ENCODE assay signal across 12 mouse cellular contexts in genomic region chr10:52878093-52878801, GRCm38 (mm10).
DNase-seq lines count a peak whose midpoint lies in the region; ATAC-seq and TF ChIP-seq lines count a peak whose summit lies in the region.
"Had no signal": no experiment of that assay in that cellular context is flagged by ENCODE, and none has a peak within 500 bp of the region (broad histone marks: within the 10 kb centered on the region; RNA-seq: fewer than 3 reads in every experiment).

No protein-coding gene starts in this region.

- WGBS in forebrain, embryonic 12.5 days = 31% methylated on average over 4 of the region's 4 CpGs
- 38% methylated on average over 4 of the region's 4 CpGs for WGBS in hindbrain, embryonic 13.5 days
- 37% methylated on average over 4 of the region's 4 CpGs for WGBS in midbrain, embryonic 16.5 days

- peaks cover 44% of the 10 kb centered on the region for H3K4me1 ChIP-seq in forebrain, embryonic 12.5 days
- peaks cover 20% of the 10 kb centered on the region for H3K4me1 ChIP-seq in hindbrain, embryonic 13.5 days (replicated peaks)
- H3K4me1 ChIP-seq in midbrain, embryonic 16.5 days (ENCODE audit: control insufficient read depth, insufficient read depth, low read length) = peaks cover 10% of the 10 kb centered on the region

- H3K27me3 ChIP-seq in forebrain, embryonic 12.5 days = no peaks in the 10 kb centered on the region
- H3K27me3 ChIP-seq in hindbrain, embryonic 13.5 days = no peaks in the 10 kb centered on the region
- no peaks in the 10 kb centered on the region for H3K27me3 ChIP-seq in midbrain, embryonic 16.5 days (ENCODE audit: control insufficient read depth, insufficient read depth, low read depth, low read length)

- H3K9ac ChIP-seq in forebrain, embryonic 12.5 days = no peak overlapping the region
- H3K9ac ChIP-seq in hindbrain, embryonic 13.5 days = no peak overlapping the region
- no peak overlapping the region for H3K9ac ChIP-seq in midbrain, embryonic 16.5 days (ENCODE audit: low read depth, low read length)

- peak; percentile 70 for ATAC-seq in forebrain, embryonic 12.5 days (ENCODE audit: low FRiP score)
- ATAC-seq in hindbrain, embryonic 13.5 days (ENCODE audit: low FRiP score) = peak; percentile 44
- peak; percentile 55 for ATAC-seq in midbrain, embryonic 16.5 days

- DNase-seq in brain, embryonic 14.5 days (ENCODE audit: low read depth) = peak; percentile 72
- no peak for DNase-seq in embryo, embryonic 10.5 days (ENCODE audit: low spot score)
- no peak for DNase-seq in kidney, postnatal 10 days
- DNase-seq in right cerebral cortex, postnatal 10 days (ENCODE audit: low spot score in 2 of 2) = no peak
- DNase-seq: cerebellum, adult 11 months; kidney, adult 8-10 months; lung, adult 18-20 months; lung, postnatal 4 days; thymus, adult 18-20 months had no signal

- peak overlapping the region; percentile 87 for H3K27ac ChIP-seq in forebrain, embryonic 12.5 days
- peak overlapping the region; percentile 18 for H3K27ac ChIP-seq in hindbrain, embryonic 13.5 days
- peak overlapping the region; percentile 23; the same call in 1 of the 2 replicates for H3K27ac ChIP-seq in midbrain, embryonic 16.5 days (ENCODE audit: low read length)

- no peaks in the 10 kb centered on the region for H3K9me3 ChIP-seq in forebrain, embryonic 12.5 days
- H3K9me3 ChIP-seq in hindbrain, embryonic 13.5 days = no peaks in the 10 kb centered on the region
- H3K9me3 ChIP-seq in midbrain, embryonic 16.5 days (replicated peaks; ENCODE audit: control insufficient read depth, low read length, poor library complexity, severe bottlenecking) = no peaks in the 10 kb centered on the region

- no peak for TF ChIP-seq POLR2A in brain, embryonic 14.5 days (IDR thresholded peaks at IDR 0.05; ENCODE audit: borderline replicate concordance, extremely low read depth, insufficient read depth, insufficient read length, poor library complexity, severe bottlenecking)

- no peak for TF ChIP-seq CTCF in brain, embryonic 14.5 days (IDR thresholded peaks at IDR 0.05; ENCODE audit: borderline replicate concordance, extremely low read depth, insufficient read depth, insufficient read length)

- no peaks in the 10 kb centered on the region for H3K36me3 ChIP-seq in forebrain, embryonic 12.5 days (replicated peaks)
- H3K36me3 ChIP-seq in hindbrain, embryonic 13.5 days = no peaks in the 10 kb centered on the region
- H3K36me3 ChIP-seq in midbrain, embryonic 16.5 days (ENCODE audit: control insufficient read depth, insufficient read depth, low read length) = no peaks in the 10 kb centered on the region

- H3K4me3 ChIP-seq in forebrain, embryonic 12.5 days (replicated peaks) = no peak overlapping the region
- H3K4me3 ChIP-seq in hindbrain, embryonic 13.5 days = no peak overlapping the region
- no peak overlapping the region for H3K4me3 ChIP-seq in midbrain, embryonic 16.5 days (ENCODE audit: low read depth, low read length)

- H3K4me2 ChIP-seq in forebrain, embryonic 12.5 days = 0 out of 2 replicates have a peak overlapping the region, but pooled peaks have one; percentile 3
- H3K4me2 ChIP-seq in hindbrain, embryonic 13.5 days = no peak overlapping the region
- no peak overlapping the region for H3K4me2 ChIP-seq in midbrain, embryonic 16.5 days (ENCODE audit: low read length)

Comparison
In these comparisons a context has a peak if more than half of its experiments do, and no peak if none do; other contexts are left out.
1. H3K27ac ChIP-seq: peak in every context shown above with its lines; median percentile 87 in forebrain, embryonic 12.5 days; 23 in midbrain, embryonic 16.5 days; 18 in hindbrain, embryonic 13.5 days.